Mouse (Mus musculus): ENCODE results near the gene R3hdm2.
A peak's percentile ranks its signal among the peaks of the same experiment; 100 is the strongest.

Gene R3hdm2

DNA sequence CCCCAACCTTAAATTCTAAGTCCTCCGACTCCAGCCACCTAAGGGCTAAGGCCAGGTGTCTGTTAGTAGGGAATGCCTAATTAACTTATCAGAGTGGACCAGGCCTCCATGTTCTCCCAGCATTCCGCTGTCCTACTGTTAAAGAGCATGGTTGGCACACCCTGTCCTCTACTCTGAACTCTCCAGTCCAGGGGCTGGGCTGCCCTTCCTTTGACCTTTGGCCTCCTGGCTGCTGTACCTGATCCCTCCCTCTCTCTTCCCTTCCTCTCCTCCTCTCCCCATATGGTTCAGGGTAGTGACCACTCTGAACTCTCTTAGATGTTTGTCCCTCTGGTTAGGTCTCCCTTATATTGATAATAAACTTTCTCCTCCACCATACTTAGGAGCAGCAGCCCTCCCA lies 45.7 kb downstream of the R3hdm2 start:
- DNase-seq (ENCODE audit: low spot score) = no peak

DNA sequence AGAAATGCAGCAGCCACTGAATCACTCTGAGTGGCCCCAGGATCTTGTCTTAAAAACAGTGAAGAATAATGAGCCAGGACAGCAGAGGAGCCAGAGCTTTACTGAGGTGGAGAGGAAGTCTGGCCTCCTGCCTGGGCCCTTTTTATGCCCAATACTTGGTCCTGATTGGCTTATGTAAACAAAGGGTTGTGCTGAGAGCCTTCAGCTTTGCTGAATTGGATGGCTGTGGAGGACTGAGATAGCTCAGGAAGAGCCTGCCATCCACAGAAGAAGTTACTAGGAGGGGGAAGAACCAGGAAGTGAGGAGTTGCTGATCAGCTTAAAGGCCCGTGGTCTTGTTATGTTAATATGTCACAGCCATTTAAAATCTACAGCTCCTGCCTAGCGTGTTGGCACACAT lies 46.5 kb downstream of the R3hdm2 start:
- no peak for DNase-seq (ENCODE audit: low spot score)

DNA sequence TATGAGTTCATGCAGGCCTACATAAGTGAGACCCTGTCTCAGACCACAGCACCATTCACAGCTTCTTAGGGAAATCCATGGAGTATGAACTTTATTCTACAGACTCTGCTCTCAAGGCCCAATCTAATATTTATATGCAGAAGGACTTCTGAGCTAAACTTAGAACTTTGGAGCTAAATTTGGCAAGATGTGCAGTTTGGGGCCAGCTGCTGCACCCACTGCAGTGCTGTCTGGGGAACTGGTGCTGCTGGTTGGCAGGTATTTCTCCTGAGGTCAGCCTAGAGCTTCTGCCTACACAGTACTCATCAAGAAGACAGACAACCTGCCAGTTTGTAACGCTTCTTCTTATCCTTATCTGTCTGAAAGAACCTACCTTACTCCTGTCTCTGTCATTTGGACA lies 47.0 kb downstream of the R3hdm2 start:
- no peak for DNase-seq (ENCODE audit: low spot score)

DNA sequence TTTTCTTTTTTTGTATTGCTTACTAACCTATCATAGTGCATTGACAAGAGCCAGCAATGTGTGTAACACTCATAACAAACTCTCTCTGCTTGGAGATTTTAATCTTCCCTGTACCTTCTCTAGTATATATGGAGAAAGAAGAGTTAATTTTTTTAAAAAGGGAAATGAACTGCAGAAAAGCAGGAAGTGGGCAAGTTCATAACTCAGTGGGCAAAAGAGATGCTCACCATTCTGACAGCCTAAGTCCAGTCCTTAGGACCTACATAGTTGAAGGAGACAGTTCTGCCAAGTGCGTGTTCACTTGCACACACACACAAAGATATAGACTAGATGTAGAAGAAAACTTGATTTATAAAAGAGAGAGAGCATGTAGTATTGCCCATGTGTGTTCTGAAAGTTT lies 47.9 kb downstream of the R3hdm2 start:
- DNase-seq (ENCODE audit: low spot score) = no peak

DNA sequence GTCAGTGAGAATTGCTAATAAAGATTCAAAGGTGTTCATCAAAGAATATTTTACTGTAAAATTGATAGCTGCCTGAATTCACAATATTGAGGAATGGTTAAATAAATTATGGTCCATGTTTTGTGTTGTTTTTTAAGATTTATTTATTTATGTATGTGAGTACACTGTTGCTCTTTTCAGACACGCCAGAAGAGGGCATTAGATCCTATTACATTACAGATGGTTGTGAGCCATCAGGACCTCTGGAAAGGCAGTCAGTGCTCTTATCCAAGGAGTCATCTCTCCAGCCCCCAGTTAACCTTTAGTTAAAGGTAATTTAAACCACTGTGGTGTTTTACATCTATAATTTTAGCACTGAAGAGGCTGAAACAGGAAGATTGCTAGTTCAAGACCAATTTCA lies 49.4 kb downstream of the R3hdm2 start:
- DNase-seq (ENCODE audit: low spot score) = no peak

DNA sequence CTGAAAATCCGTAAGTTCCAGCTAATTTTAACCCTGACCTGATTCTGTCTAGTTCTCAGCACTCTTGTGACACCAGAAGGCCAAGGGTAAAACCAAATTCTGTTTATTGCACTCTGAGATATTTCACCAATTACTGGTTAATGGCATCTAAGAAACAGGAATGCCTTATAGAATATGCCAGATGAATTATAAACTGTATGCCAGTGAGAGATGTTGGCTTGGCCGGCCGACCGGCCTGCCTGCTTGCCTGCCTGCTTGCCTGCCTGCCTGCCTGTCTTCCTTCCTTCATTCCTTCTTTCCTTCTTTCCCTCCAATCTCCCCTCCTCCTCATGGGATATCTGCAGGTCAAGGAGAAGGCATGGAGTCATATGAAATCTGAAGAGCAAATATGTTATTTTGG lies 52.3 kb downstream of the R3hdm2 start:
- no peak for DNase-seq (ENCODE audit: low spot score)

DNA sequence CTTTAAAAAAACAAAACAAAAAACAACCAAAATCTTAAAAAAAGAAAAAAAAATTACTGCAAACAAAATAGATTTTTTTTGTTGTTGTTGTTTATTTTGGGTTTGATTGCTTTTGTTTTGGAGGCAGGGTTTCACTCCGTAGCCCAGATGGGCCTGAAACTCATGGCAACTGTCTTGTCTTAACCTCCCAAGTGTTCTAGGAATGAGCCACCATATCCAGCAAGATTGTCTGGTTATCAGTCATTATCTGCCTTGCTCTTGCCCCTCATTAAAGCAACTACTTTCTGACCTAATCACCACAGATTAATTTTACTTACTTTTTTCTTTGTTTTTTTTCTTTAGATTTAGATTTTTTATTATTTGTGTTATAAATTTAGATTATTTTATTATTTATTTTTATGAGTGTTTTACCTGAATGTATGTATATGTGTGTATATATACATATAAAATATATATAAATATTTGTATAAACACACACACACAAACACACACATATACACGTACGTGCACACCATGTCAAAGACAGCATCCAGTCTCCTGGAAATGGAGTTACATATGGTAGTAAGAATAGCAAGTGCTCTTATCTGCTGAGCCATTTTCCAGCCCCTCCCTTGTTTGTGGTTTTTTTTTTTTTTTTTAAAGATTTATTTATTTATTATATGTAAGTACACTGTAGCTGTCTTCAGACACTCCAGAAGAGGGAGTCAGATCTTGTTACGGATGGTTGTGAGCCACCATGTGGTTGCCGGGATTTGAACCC lies 57.4 kb downstream of the R3hdm2 start:
- DNase-seq (ENCODE audit: low spot score) = no peak

DNA sequence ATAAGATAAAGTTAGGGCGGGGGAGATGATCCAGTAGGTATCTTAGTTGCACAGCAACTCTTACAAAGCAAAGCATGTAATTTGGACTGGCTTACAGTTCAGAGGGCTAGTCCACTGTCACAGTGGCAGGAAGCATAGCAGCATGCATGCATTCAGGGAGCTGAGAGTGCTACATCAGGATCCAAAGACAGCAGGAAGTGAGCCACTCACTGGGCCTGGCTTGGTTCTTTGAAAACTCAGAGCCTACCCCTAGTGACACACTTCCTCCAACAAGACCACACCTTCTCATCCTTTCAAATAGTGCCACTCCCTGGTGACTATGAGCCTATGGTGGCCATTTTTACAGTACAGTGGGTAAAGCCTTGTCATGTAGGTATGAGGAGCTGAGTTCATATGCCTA lies 73.6 kb downstream of the R3hdm2 start:
- DNase-seq (ENCODE audit: low spot score) = no peak

DNA sequence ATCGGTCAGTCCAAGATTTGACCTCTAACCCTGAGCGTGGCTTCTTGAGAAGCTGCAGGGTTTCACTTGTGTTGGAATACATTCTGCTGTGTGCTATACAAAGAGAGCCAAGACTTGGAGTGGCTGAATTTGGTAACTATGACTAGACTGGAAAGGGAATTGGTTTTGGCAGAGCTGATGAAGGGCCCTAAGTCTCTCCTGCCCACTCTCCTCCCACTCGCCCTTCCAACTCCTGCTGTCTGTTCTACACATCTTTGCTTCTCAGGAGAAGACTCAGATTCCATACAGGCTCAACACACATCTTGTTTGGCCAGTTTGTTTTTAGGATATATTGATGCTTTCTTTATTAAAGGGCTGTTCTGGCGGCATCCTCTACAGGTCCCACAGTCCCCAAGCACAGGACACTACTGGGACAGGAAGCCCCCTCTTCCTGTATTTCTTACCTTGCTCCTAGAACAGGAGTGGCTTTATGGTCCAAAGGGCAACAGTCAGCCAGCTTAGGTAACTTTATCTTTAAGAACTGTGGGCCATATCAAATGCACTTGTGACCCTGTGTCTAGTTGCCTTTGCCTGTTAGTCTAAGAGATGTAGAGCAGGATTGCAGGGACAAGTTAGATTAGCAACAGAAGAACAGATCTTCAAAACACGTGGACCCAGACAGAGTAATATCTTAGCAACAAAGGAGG lies 82.4 kb downstream of the R3hdm2 start:
- no peak for DNase-seq (ENCODE audit: low spot score)

DNA sequence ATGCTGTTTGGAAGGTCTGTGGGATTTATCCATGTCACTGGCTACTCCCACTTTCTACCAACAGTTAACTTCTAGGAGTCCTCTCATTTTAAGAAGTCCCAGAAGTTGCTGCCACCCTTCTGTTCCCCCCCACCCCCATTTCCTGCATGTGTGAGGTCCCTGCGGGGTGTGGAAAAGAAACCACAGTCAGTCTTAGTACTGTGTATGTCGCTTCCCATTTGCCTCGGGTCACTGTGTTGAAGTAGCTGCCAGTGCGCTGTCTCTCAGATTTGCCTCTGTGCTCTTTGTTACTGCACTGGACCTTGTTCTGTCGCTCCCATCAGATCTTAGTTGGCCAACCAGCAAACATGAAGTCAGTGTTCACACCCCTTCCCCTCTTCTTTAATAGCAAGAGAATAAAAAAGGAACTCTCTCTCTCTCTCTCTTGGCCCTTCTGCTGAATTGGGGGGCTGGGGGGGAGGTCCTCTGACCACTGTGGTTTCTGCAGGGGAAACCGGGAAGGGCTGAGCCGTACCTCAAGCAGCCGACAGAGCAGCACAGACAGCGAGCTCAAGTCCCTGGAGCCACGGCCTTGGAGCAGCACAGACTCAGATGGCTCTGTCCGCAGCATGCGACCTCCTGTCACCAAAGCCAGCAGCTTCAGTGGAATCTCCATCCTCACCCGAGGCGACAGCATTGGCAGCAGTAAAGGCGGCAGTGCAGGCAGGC lies 91.3 kb downstream of the R3hdm2 start:
- no peak for DNase-seq (ENCODE audit: low spot score)

DNA sequence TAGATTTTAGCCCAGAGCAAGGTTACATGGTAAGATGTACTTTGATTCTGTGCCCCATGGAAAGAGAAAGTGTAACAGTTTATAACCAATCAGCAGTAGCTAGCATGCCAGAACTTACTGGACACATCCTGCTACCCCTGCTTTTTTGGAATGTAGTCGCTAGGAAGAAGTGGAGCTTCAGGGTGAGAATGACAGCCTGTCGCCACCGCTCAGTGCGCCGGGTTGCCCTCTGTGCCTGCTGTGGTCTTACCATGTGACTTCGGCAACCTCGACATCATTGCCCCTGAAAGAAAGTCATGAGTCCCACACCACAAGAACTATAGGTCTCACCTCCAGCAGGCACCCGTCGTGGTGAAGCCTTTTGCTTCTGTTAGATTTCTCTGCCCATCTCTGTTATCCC lies 92.6 kb downstream of the R3hdm2 start:
- DNase-seq (ENCODE audit: low spot score) = no peak

DNA sequence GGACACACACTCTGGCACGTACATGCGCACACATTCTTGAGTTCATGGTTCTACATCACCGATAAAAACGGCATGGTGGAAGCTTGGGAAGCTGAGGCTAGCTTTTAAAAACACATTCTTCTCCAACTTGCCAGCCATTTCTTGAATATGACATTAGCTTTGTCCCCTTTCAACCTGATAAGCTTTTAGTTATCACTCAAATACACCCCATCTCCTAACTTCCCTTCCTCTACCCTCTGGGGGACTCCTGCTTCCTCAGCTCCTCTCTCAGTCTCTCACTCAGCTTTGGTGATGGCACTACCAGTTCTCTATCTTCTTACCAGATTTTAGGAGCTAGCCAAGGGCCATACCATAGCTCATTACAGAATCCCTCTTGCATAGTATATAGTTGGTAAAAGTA lies 95.0 kb downstream of the R3hdm2 start:
- DNase-seq (ENCODE audit: low spot score) = no peak

DNA sequence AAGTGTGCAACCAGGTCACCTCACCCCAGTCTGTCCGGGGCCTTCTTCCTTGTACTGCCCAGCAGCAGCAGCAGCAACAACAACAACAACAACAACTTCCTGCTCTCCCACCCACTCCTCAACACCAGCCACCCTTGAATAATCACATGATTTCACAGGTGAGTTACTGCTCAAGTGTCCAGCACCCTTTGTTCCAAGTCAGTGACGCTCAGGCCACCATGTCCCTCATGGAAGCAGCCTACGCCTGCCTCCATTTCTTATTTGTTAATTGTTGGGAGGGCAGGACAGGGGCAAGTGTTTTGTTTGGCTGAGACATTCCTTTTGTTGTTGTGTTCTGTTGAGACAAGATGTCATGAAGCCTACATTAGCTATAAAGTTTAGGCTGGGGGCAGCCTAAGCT lies 96.4 kb downstream of the R3hdm2 start:
- DNase-seq (ENCODE audit: low spot score) = no peak

DNA sequence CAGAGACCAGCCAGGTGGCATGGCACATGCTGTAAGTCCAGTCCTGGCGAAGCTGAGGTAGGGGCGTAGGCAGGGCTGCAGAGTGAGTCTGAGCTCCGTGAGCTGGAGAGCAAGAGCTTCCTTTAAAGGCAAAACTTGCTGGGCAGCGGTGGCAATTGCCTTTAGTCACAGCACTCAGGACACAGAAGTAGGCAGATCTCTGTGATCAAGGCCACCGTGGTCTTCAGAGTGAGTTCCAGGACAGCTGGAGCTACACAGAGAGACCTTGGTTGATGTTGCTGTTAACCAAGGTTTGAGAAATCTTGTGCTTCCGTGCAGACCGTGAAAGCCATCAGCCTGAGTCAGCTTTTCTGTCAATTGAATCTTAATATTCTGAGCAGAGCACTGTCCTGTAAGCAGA lies 97.2 kb downstream of the R3hdm2 start:
- no peak for DNase-seq (ENCODE audit: low spot score)

DNA sequence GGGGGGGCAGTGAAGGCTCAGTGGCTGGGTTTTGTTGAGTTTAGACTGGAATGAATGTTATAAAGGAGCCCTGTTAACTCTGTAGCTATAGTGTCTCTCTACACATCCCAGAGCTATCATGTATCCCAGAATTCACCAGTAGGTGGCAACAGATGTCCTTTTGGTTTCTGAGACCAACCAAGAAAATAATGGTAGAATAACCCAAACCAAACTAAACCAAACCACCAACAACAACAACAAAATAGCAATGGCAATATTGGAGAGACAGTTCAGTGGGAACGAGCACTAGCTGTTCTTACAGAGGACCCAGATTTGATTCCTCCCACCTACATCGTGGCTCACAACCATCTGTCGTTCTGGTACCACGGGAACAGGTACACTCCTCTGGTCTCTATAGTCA lies 99.0 kb downstream of the R3hdm2 start:
- no peak for DNase-seq (ENCODE audit: low spot score)

DNA sequence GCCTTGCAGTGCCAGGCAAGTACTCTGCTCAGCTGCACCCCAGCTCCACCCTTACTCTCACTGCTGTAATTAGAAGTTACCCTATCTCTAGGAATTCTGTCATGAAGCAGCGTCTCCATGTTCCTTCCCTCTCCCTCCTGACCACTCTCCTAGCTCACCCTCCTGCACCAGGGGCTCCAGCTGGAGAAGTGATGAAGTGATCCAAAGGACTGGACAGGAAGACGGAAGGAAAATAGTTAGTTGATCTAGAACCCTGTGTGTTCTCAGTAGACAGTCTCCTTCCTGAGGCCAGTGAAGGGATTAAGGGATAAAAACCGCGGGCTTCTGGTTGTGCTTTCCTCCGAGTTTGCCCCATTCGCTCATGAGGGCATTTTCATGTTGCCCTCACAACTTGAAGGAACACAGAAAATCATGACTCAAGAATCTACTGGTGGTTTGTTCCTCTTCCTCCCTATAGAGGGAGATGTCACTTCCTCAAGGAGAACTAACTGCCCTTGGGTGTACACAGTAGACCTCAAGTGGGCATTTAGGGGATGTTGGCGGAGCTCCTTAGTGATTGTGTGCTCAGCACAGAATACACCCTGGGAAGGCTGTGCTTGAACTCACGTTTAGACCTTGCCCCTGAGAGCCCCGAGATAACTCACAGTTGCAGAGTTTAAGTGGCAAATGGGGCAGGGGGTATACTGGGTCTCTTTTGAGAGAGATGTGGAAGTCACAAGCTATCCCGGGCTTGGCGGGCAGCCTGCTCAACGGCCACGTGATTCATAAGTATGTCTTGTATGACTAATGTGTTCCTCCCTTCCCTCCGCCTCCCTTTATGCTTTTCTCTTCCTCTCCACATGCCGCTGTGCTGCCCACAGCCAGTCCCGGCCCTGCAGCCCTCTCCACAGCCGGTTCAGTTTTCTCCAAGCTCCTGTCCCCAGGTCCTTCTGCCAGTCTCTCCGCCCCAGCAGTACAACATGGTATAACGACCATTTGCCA lies 101.0 kb downstream of the R3hdm2 start:
- peak; percentile 46 for DNase-seq (ENCODE audit: low spot score)

DNA sequence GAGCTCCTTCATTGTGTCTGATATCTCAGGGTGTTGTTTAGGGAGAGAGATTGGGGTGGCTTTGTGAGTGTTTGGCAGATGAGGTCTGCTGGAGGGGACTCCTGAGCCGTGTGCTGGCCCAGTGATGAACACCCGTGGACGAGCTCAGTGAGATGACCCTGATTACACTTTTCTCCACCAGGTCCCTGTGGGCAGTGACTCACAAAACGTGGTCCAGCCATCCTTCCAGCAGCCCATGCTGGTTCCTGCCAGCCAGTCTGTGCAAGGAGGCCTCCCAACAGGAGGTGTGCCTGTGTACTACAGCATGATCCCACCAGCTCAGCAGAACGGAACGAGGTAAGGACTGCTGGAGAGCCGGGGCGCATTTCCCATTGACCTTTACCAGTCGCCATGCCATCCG lies 105.1 kb downstream of the R3hdm2 start:
- DNase-seq (ENCODE audit: low spot score) = no peak

DNA sequence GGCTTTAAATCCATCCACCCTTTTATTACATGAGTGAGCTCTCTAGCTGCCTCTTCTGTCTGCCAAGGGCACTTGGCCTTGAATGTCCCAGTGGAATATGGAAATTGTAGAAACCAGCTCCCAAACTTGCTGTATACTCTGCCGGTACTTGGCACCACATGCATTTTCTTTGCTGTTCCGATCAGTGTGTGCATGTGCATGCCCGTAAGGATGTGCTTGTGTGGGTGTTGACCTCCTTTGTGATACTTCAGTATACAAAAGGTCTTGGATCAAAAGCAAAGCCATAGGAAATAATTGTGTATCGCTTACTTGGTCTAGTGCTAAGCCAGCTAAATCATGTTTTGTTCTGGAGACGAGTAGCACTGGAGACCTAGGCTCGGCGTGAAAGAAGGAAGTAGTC lies 108.7 kb downstream of the R3hdm2 start:
- DNase-seq (ENCODE audit: low spot score) = no peak

DNA sequence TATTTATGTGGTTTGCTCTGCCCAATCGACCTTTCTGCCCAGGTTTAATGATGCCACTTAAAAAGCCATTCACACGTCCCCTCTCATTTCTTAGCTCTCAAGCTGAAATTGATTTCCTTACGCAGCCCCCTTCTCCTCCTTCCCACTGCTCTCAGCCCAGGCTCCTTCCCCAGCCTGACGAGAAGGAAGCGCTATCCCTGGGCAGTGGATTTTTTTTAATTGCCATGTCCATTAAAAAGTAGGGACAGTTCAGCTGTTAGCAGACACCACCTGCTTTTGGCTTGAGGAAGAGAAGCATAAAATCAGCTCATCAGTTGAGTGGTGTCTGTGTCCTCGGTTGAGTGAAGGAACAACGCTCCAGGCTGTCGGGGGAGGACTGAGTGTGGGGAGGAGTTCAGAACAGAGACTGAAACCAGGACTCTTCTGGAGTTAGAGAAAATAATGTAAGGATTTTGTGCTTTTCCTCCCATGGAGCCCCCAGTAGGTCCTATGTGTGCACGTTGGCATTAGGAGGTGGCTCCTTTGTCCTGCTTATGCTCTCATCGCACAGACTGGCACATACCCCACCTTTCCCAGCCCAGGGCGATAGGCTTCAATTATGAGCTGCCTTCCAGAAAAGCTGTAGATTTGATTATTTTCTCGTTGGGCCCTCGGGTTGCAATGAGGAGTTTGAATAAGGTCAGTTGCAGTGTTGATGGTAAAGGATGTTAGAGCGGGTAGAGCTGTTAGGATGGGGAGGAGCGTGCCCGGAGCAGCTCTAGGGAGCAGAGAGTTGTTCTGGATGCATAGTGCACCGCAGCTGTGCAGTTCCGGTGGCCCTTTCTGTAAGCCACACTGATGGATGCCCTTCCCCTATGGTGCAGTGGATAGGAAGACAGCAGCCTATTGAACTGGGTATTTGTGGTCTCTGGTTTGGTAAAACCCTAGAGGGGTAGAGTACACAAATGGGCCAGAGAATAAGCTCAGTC lies 110.3 kb downstream of the R3hdm2 start:
- DNase-seq (ENCODE audit: low spot score) = no peak

DNA sequence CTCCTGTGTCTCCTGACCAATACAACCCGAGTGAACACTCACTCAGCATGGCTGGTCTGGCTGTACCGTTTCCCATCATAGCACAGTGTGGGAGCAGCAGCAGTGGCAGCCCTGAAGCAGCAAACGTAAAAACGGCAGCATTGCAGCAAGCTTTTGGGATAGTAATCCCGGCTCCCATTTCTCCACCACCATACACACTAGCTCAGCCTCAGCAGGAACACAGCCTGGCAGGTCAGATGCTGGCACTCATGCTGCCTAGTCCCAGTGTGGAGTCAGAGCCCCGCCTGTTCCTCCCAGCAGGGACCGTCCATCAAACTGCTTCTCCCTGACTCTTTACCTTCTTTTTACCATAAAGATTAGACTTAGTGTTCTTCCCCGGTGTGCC lies 111.0 kb downstream of the R3hdm2 start:
- DNase-seq (ENCODE audit: low spot score) = no peak

DNA sequence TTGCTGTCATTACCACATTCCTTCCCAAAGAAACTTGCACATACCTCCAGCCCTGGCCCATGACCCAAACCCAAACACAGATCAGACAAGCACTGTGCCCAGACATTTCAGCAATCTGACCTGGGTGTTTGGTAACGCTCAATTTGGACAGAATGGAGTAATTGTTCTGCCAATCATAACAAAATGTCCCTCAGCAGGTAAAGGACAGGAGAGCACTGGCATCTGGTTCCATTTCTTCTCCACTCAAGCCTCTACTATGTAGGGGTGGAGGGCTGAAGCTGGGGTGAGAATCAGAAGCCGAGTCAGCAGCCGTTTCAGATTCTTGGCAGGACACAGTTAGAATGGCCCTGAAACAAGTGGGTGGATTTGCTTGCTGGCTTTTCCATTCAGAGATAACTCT lies 112.0 kb downstream of the R3hdm2 start:
- DNase-seq (ENCODE audit: low spot score) = no peak
